Mouse (Mus musculus) ES-E14 (cell line): ENCODE data around the gene Abtb1. TPM values are rescaled to one million over a fixed set of nuclear protein-coding genes. Genes with fewer than 3 reads are reported as not detected.

ENCODE experiments used
- DNase-seq: peaks from one replicate; pipeline ENCODE4 v3.0.0-alpha.2; 2013; ENCODE audit warnings: low read depth, low spot score
- H3K27ac ChIP-seq: 2 replicates; pipeline ENCODE4 v1.5.1; 2012; ENCODE audit warnings: low read depth, mild to moderate bottlenecking, low read length, moderate library complexity, mixed read lengths; ENCODE audit not compliant: poor library complexity, insufficient read depth, severe bottlenecking
- H3K36me3 ChIP-seq: 2 replicates; pipeline ENCODE4 v1.6.1; 2012; ENCODE audit warnings: mild to moderate bottlenecking, low read length, moderate library complexity, mixed read lengths; ENCODE audit not compliant: control insufficient read depth, poor library complexity, insufficient read depth, severe bottlenecking
- H3K4me1 ChIP-seq, 2 experiments: fragments of 150-350 bp in 1 of 2; sonication (generic) in 1 of 2; 2 replicates each; pipeline ENCODE4 v1.6.1; 2012; ENCODE audit warnings: low read length in 2 of 2, mild to moderate bottlenecking in 1 of 2, mixed read lengths in 1 of 2; ENCODE audit not compliant: control insufficient read depth in 2 of 2, insufficient read depth in 2 of 2, poor library complexity in 1 of 2
- H3K4me3 ChIP-seq, 2 experiments: fragments of 150-350 bp in 1 of 2; sonication (generic) in 1 of 2; 2 replicates each; pipeline ENCODE4 v1.5.1; 2012; ENCODE audit warnings: low read length in 2 of 2, low read depth in 1 of 2, mild to moderate bottlenecking in 1 of 2, mixed read lengths in 1 of 2; ENCODE audit not compliant: insufficient read depth in 1 of 2, poor library complexity in 1 of 2, severe bottlenecking in 1 of 2
- H3K9ac ChIP-seq: 2 replicates; pipeline ENCODE4 v1.6.1; 2012; ENCODE audit warnings: low read depth, mild to moderate bottlenecking, low read length, mixed read lengths; ENCODE audit not compliant: poor library complexity, insufficient read depth, severe bottlenecking
- H3K9me3 ChIP-seq: fragments of 150-350 bp; sonication (generic); 2 replicates; pipeline ENCODE4 v1.6.1; 2012; ENCODE audit warnings: low read depth, mild to moderate bottlenecking, low read length; ENCODE audit not compliant: control insufficient read depth, insufficient read depth
- CHD2 ChIP-seq: IDR thresholded peaks from 2 replicates; pipeline ENCODE4 v1.6.1; 2014; ENCODE audit warnings: mild to moderate bottlenecking, low read depth, low read length, inconsistent platforms
- HCFC1 ChIP-seq: IDR thresholded peaks from 2 replicates; pipeline ENCODE4 v1.6.1; 2012; ENCODE audit warnings: low read length, inconsistent platforms, borderline replicate concordance; ENCODE audit not compliant: insufficient read depth
- MAFK ChIP-seq: IDR thresholded peaks from 2 replicates; pipeline ENCODE4 v1.6.1; 2014; ENCODE audit warnings: mild to moderate bottlenecking, low read depth, low read length, inconsistent platforms; ENCODE audit not compliant: insufficient read depth
- ZC3H11A ChIP-seq: IDR thresholded peaks from 2 replicates; pipeline ENCODE4 v1.6.1; 2012; ENCODE audit warnings: low read depth, mild to moderate bottlenecking, inconsistent platforms, low read length, borderline replicate concordance
- ZNF384 ChIP-seq: IDR thresholded peaks from 2 replicates; pipeline ENCODE4 v1.6.1; 2012; ENCODE audit warnings: low read depth, low read length, inconsistent platforms
- in situ Hi-C, 2 experiments: fragments of 600-800 bp; cut with MboI; formaldehyde crosslinking; loops; one replicate each; pipeline ENCODE4 v1.15.1; 2025; ENCODE audit warnings: low sequenced_read_pairs in 2 of 2, inconsistent platforms in 1 of 2; ENCODE audit not compliant: unreplicated experiment in 2 of 2
- total RNA-seq: library from RNA; depleted of rRNA; stranded (reverse); fragments of 300-350 nt; gene quantifications from 2 replicates; pipeline ENCODE4 v1.2.3, GENCODE M21; 2012

The Abtb1 gene
- total RNA-seq, 1 experiment = 33.0 TPM

GRCm38 (mm10) chr6:88844901-88845565 lies 3.2 kb upstream of the Abtb1 start:
- Histone ChIP-seq H3K27ac (no peak overlapping the region), H3K9me3 (no peaks in the 10 kb centered on the region), H3K4me3 (no peak overlapping the region), H3K36me3 (no peaks in the 10 kb centered on the region), H3K4me1 (peaks cover 0 to 11% of the 10 kb centered on the region in 2 experiments; a peak in 2 of 4 replicates), H3K9ac (no peak overlapping the region)
- in situ Hi-C loops = no loop called here
- DNase-seq = no peak
- TF ChIP-seq ZNF384 (no peak), HCFC1 (no peak), ZC3H11A (no peak), CHD2 (no peak), MAFK (no peak)

- H3K4me1 ChIP-seq = peaks cover 0 to 13% of the 10 kb centered on the region in 2 experiments; a peak in 2 of 4 replicates
- H3K27ac ChIP-seq = no peak overlapping the region
- H3K9me3 ChIP-seq = no peaks in the 10 kb centered on the region
- TF ChIP-seq HCFC1 = no peak
- TF ChIP-seq ZC3H11A = no peak
- no peak for TF ChIP-seq MAFK
- TF ChIP-seq ZNF384 = no peak
- TF ChIP-seq CHD2 = no peak
- no peak overlapping the region for H3K9ac ChIP-seq
- no peaks in the 10 kb centered on the region; the same call in 1 of the 2 replicates for H3K36me3 ChIP-seq
- DNase-seq = no peak
- in situ Hi-C loops = no loop called here
- H3K4me3 ChIP-seq = no peak overlapping the region
These were observed 2.3 kb upstream of the Abtb1 start for GRCm38 (mm10) chr6:88843781-88844725.

DNA sequence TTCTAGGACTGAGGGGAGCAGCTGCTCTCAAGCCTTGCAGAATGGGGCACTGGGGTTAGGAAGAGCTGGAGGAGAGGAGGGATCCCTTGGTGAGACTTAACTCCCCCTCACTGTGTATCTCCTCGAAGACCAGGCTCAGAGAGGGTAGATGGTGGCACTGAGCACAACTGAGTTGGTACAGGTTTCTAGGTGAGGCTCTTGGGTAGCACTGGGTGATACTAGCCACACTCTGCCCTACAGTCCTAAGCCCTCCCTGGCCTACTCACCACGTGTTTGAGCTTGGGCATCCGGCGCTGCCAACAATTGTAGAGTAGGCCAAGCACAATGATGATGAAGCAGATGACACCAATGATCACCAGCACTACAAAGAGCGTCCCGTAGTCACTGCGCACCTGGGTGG lies 1.5 kb upstream of the Abtb1 start:
- Histone ChIP-seq H3K9me3 (no peaks in the 10 kb centered on the region), H3K4me1 (peaks cover 0 to 15% of the 10 kb centered on the region in 2 experiments; a peak in 2 of 4 replicates), H3K4me3 (peak overlapping the region; percentile 81 to 92; a peak in 3 of 4 replicates), H3K36me3 (peaks cover 8% of the 10 kb centered on the region; the same call in 1 of the 2 replicates), H3K9ac (peak overlapping the region; percentile 75; the same call in 1 of the 2 replicates), H3K27ac (no peak overlapping the region)
- in situ Hi-C loops = no loop called here
- TF ChIP-seq CHD2 (no peak), HCFC1 (no peak), ZC3H11A (no peak), MAFK (no peak), ZNF384 (no peak)
- no peak for DNase-seq

DNA sequence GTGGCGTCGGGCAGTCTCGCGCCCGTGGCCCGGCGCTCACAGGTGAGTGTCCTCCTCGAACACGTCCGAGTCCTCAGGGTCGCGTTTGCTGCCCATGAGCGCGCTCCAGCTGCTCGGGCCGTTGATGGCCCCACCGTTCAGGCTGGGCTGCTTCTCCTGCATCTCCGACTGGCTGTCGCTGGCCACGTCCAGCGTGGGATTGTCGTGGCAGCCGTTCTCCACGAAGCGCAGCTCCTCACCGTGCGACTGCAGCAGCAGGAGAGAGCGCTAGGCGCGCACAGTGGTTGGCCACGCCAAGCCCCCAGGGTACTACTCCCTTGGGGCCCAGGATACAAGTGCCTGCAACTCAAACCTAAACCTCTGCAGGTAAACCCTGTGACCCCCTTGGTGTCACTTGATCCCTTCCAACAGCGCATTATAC lies 957 bp upstream of the Abtb1 start:
- TF ChIP-seq ZC3H11A (no peak), HCFC1 (no peak), CHD2 (no peak), MAFK (no peak), ZNF384 (no peak)
- peak overlapping the region; percentile 75 for H3K9ac ChIP-seq
- no peaks in the 10 kb centered on the region for H3K9me3 ChIP-seq
- H3K27ac ChIP-seq = no peak overlapping the region
- H3K36me3 ChIP-seq = peaks cover 13% of the 10 kb centered on the region; the same call in 1 of the 2 replicates
- peak overlapping the region; percentile 81 to 92 for H3K4me3 ChIP-seq
- peak; percentile 26 for DNase-seq
- in situ Hi-C loops = no loop called here
- peaks cover 0 to 15% of the 10 kb centered on the region in 2 experiments; a peak in 2 of 4 replicates for H3K4me1 ChIP-seq
